In the genomic region with DNA sequence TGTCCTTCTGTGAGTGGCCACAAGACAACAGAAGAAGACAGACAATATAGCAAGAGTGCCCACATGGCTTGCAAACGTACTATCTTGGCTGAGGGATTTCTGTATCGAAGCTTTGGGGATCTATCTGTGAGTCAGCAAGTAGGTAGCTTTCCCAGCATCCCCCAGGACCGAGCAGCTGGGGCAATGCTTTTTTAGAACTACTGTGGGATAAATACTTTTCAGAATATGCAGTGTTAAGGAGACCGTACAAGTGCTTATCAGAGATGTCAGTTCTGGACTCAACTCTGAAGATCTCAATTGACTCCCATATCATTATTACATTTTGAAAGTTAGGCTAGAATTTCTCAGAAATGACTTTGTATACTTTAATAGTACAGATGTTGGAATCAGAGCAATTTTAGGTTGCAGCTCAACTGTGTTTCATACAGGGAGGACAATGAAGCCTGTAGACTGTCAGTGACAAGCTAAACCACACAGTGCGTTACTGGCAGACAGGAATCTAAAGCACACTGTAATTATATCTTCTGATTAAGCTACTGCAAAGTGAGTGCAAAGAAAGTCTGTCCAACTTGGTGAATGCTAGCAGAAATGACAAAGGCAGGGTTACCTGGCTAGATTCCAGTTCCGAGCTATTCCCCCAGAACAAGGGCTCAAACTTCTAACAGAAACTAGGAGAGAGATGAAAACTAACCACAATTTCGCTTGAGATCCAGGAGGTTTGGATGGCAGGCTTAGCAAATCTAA, we compare ENCODE assay signal across 27 mouse cellular contexts.
A peak's percentile ranks its signal among the peaks of the same experiment; 100 is the strongest.
DNase-seq lines count a peak whose midpoint lies in the region; ATAC-seq and TF ChIP-seq lines count a peak whose summit lies in the region.
"Had no signal": no experiment of that assay in that cellular context is flagged by ENCODE, and none has a peak within 500 bp of the region (broad histone marks: within the 10 kb centered on the region; RNA-seq: fewer than 3 reads in every experiment).

No protein-coding gene starts in this region.

- no peak for TF ChIP-seq CTCF in heart, postnatal 0 days (IDR thresholded peaks at IDR 0.05; ENCODE audit: low read depth)

- peaks cover 15% of the 10 kb centered on the region for H3K4me1 ChIP-seq in forebrain, embryonic 13.5 days
- no peaks in the 10 kb centered on the region for H3K4me1 ChIP-seq in forebrain, embryonic 11.5 days (replicated peaks; ENCODE audit: control insufficient read depth, insufficient read depth, low read length)
- H3K4me1 ChIP-seq in heart, postnatal 0 days (ENCODE audit: control insufficient read depth, insufficient read depth), result 0 out of 2 replicates have a peak, but pooled peaks cover 10% of the 10 kb centered on the region
- H3K4me1 ChIP-seq in heart, embryonic 10.5 days, result no peaks in the 10 kb centered on the region
- H3K4me1 ChIP-seq in forebrain, embryonic 14.5 days (ENCODE audit: control insufficient read depth, insufficient read depth, low read length), result peaks cover 8% of the 10 kb centered on the region; the same call in 1 of the 2 replicates
- H3K4me1 ChIP-seq: embryonic facial prominence, embryonic 12.5 days; hindbrain, embryonic 13.5 days; kidney, embryonic 15.5 days; limb, embryonic 15.5 days; neural tube, embryonic 13.5 days had no signal

- H3K27ac ChIP-seq in forebrain, embryonic 13.5 days, result peak overlapping the region; percentile 51
- no peak overlapping the region for H3K27ac ChIP-seq in forebrain, embryonic 11.5 days (ENCODE audit: low read depth, low read length)
- peak overlapping the region; percentile 4; the same call in 1 of the 2 replicates for H3K27ac ChIP-seq in heart, postnatal 0 days (ENCODE audit: low read depth)
- no peak overlapping the region for H3K27ac ChIP-seq in heart, embryonic 10.5 days
- peak overlapping the region; percentile 1; the same call in 1 of the 2 replicates for H3K27ac ChIP-seq in forebrain, embryonic 14.5 days (ENCODE audit: low read depth, low read length)
- H3K27ac ChIP-seq: embryonic facial prominence, embryonic 12.5 days; hindbrain, embryonic 13.5 days; kidney, embryonic 15.5 days; limb, embryonic 15.5 days; liver, embryonic 14.5 days; neural tube, embryonic 13.5 days had no signal

- ATAC-seq in forebrain, embryonic 13.5 days, result peak; percentile 59
- ATAC-seq in forebrain, embryonic 11.5 days (replicated peaks; ENCODE audit: low FRiP score), result no peak
- no peak for ATAC-seq in heart, postnatal 0 days (ENCODE audit: insufficient read depth, low read depth)
- peak; percentile 77 for ATAC-seq in forebrain, embryonic 14.5 days
- ATAC-seq: CD4-positive, CD25-positive, alpha-beta regulatory T cell, adult 4 months; midbrain, embryonic 16.5 days had no signal

- H3K9ac ChIP-seq in forebrain, embryonic 13.5 days, result no peak overlapping the region
- H3K9ac ChIP-seq in forebrain, embryonic 11.5 days (ENCODE audit: low read length), result no peak overlapping the region
- no peak overlapping the region for H3K9ac ChIP-seq in heart, postnatal 0 days (replicated peaks; ENCODE audit: low read depth, low read length)
- no peak overlapping the region for H3K9ac ChIP-seq in forebrain, embryonic 14.5 days (ENCODE audit: low read length)
- H3K9ac ChIP-seq: embryonic facial prominence, embryonic 12.5 days; hindbrain, embryonic 13.5 days; kidney, embryonic 15.5 days; limb, embryonic 15.5 days; liver, embryonic 14.5 days; neural tube, embryonic 13.5 days had no signal

- no peak overlapping the region for H3K4me3 ChIP-seq in forebrain, embryonic 13.5 days
- no peak overlapping the region for H3K4me3 ChIP-seq in forebrain, embryonic 11.5 days (ENCODE audit: low read depth, low read length)
- H3K4me3 ChIP-seq in heart, postnatal 0 days (ENCODE audit: low read depth, low read length), result no peak overlapping the region
- H3K4me3 ChIP-seq in heart, embryonic 10.5 days, result no peak overlapping the region
- no peak overlapping the region for H3K4me3 ChIP-seq in forebrain, embryonic 14.5 days (ENCODE audit: low read depth, low read length)
- H3K4me3 ChIP-seq: embryonic facial prominence, embryonic 12.5 days; hindbrain, embryonic 13.5 days; kidney, embryonic 15.5 days; limb, embryonic 15.5 days; myocyte; neural tube, embryonic 13.5 days had no signal

- peaks cover 8% of the 10 kb centered on the region; the same call in 1 of the 2 replicates for H3K36me3 ChIP-seq in forebrain, embryonic 13.5 days (ENCODE audit: poor library complexity, severe bottlenecking)
- H3K36me3 ChIP-seq in forebrain, embryonic 11.5 days (ENCODE audit: control insufficient read depth, insufficient read depth, low read length), result no peaks in the 10 kb centered on the region; the same call in 1 of the 2 replicates
- H3K36me3 ChIP-seq in heart, postnatal 0 days (replicated peaks; ENCODE audit: control insufficient read depth, insufficient read depth, low read length), result no peaks in the 10 kb centered on the region; the same call in 1 of the 2 replicates
- no peaks in the 10 kb centered on the region for H3K36me3 ChIP-seq in heart, embryonic 10.5 days
- no peaks in the 10 kb centered on the region for H3K36me3 ChIP-seq in forebrain, embryonic 14.5 days (ENCODE audit: control insufficient read depth, insufficient read depth, low read length)
- H3K36me3 ChIP-seq: embryonic facial prominence, embryonic 12.5 days; hindbrain, embryonic 13.5 days; kidney, embryonic 15.5 days had no signal

- no peaks in the 10 kb centered on the region for H3K9me3 ChIP-seq in forebrain, embryonic 13.5 days (replicated peaks)
- H3K9me3 ChIP-seq in forebrain, embryonic 11.5 days (ENCODE audit: control insufficient read depth, low read length), result no peaks in the 10 kb centered on the region
- no peaks in the 10 kb centered on the region for H3K9me3 ChIP-seq in heart, postnatal 0 days (replicated peaks; ENCODE audit: control insufficient read depth, low read length)
- H3K9me3 ChIP-seq in heart, embryonic 10.5 days, result no peaks in the 10 kb centered on the region
- no peaks in the 10 kb centered on the region for H3K9me3 ChIP-seq in forebrain, embryonic 14.5 days (replicated peaks; ENCODE audit: control insufficient read depth, low read length)
- H3K9me3 ChIP-seq: embryonic facial prominence, embryonic 12.5 days; hindbrain, embryonic 13.5 days; kidney, embryonic 15.5 days; limb, embryonic 15.5 days; neural tube, embryonic 13.5 days had no signal

- H3K4me2 ChIP-seq in forebrain, embryonic 13.5 days, result no peak overlapping the region
- H3K4me2 ChIP-seq in forebrain, embryonic 11.5 days (ENCODE audit: low read depth, low read length, severe bottlenecking), result no peak overlapping the region
- no peak overlapping the region for H3K4me2 ChIP-seq in heart, postnatal 0 days (ENCODE audit: low read depth, low read length)
- no peak overlapping the region for H3K4me2 ChIP-seq in forebrain, embryonic 14.5 days (ENCODE audit: low read length)
- H3K4me2 ChIP-seq: embryonic facial prominence, embryonic 12.5 days; hindbrain, embryonic 13.5 days; kidney, embryonic 15.5 days; limb, embryonic 15.5 days; neural tube, embryonic 13.5 days had no signal

- intact Hi-C loops in left cerebral cortex, postnatal 4 days (cut with DNase I), result no loop called here

- 66% methylated on average over 7 of the region's 7 CpGs for WGBS in forebrain, embryonic 13.5 days
- WGBS in forebrain, embryonic 11.5 days, result 91% methylated on average over 7 of the region's 7 CpGs
- 33% methylated on average over 7 of the region's 7 CpGs for WGBS in heart, postnatal 0 days
- WGBS in heart, embryonic 10.5 days, result 73% methylated on average over 7 of the region's 7 CpGs
- WGBS in forebrain, embryonic 14.5 days, result 49% methylated on average over 7 of the region's 7 CpGs

- no peak for TF ChIP-seq EP300 in heart, postnatal 0 days (IDR thresholded peaks at IDR 0.05; ENCODE audit: low read depth)

- H3K27me3 ChIP-seq in forebrain, embryonic 13.5 days, result no peaks in the 10 kb centered on the region
- H3K27me3 ChIP-seq in forebrain, embryonic 11.5 days (ENCODE audit: control insufficient read depth, insufficient read depth, low read length), result no peaks in the 10 kb centered on the region
- no peaks in the 10 kb centered on the region for H3K27me3 ChIP-seq in heart, postnatal 0 days (ENCODE audit: control insufficient read depth, insufficient read depth, low read length)
- H3K27me3 ChIP-seq in heart, embryonic 10.5 days (ENCODE audit: insufficient read depth, poor library complexity, severe bottlenecking), result no peaks in the 10 kb centered on the region
- no peaks in the 10 kb centered on the region for H3K27me3 ChIP-seq in forebrain, embryonic 14.5 days (replicated peaks; ENCODE audit: control insufficient read depth, insufficient read depth, low read length)
- H3K27me3 ChIP-seq: embryonic facial prominence, embryonic 12.5 days; hindbrain, embryonic 13.5 days; kidney, embryonic 15.5 days; limb, embryonic 15.5 days; neural tube, embryonic 13.5 days had no signal

- no peak for DNase-seq in forebrain, embryonic 11.5 days (ENCODE audit: low spot score)
- no peak for DNase-seq in heart, postnatal 0 days (ENCODE audit: low spot score)
- no peak for DNase-seq in heart, embryonic 10.5 days (ENCODE audit: low spot score)
- DNase-seq in Muller cell, postnatal 12 days (ENCODE audit: inconsistent ontology term), result peak; percentile 58
- peak; percentile 56 for DNase-seq in forebrain, embryonic 14.5 days (ENCODE audit: low spot score)
- no peak for DNase-seq in left cerebral cortex, postnatal 4 days
- DNase-seq: adrenal gland, postnatal 36 days; cerebellum, adult 11-12 months; cerebellum, postnatal 10 days; gastrocnemius, postnatal 14 days; heart, adult 18-20 months; heart, postnatal 10 days; kidney, adult 11 months; kidney, postnatal 36 days; lung, postnatal 4 days; retina, postnatal 1 day; right cerebral cortex, postnatal 25 days had no signal

Comparison
In these comparisons a context has a peak if more than half of its experiments do, and no peak if none do; other contexts are left out.
1. ATAC-seq: peak in forebrain, embryonic 13.5 days (single experiment) and forebrain, embryonic 14.5 days (single experiment); none in forebrain, embryonic 11.5 days (single experiment) and heart, postnatal 0 days (single experiment).
2. H3K27ac ChIP-seq: peak in forebrain, embryonic 13.5 days (single experiment), heart, postnatal 0 days (single experiment) and forebrain, embryonic 14.5 days (single experiment); none in forebrain, embryonic 11.5 days (single experiment) and heart, embryonic 10.5 days (single experiment).
3. DNase-seq: peak in Muller cell, postnatal 12 days (single experiment) and forebrain, embryonic 14.5 days (single experiment); none in forebrain, embryonic 11.5 days (single experiment), heart, postnatal 0 days (single experiment), heart, embryonic 10.5 days (single experiment) and left cerebral cortex, postnatal 4 days (single experiment).